Mouse (Mus musculus) Patski (cell line): ENCODE measurements around the gene Plekhm1. TPM values are rescaled to one million over a fixed set of nuclear protein-coding genes. Genes with fewer than 3 reads are reported as not detected.
A peak's percentile ranks its signal among the peaks of the same experiment; 100 is the strongest.
"Not testable (repeated sequence)": the region's sequence is repeated elsewhere in the genome, so short reads cannot be mapped to it uniquely, and the experiment has no call there.

Source experiments
- ATAC-seq: fragments of 100-300 bp; one replicate; pipeline ENCODE4 v1.8.0; 2021
- CTCF ChIA-PET: fragments of 350-600 bp; sonication (Branson Sonifier 250); formaldehyde crosslinking; loops from one replicate; lab custom pipeline; 2022; ENCODE audit warnings: inconsistent platforms; lab: Charles Lee
- POLR2A ChIA-PET: fragments of 350-600 bp; sonication (Branson Sonifier 250); formaldehyde crosslinking; loops from one replicate; lab custom pipeline; 2022; ENCODE audit warnings: antibody characterized with exemption, inconsistent platforms; lab: Charles Lee
- DNase-seq: peaks from one replicate; pipeline ENCODE4 v3.0.0-alpha.2; 2011; ENCODE audit warnings: low read depth, low spot score
- H3K27me3 ChIP-seq: fragments of 371-371 bp; one replicate; pipeline ENCODE4 v1.5.1; 2021
- CTCF ChIP-seq: fragments of 100-300 bp; IDR thresholded peaks from one replicate; pipeline ENCODE4 v1.5.1; 2021
- in situ Hi-C: fragments of 300-500 bp; cut with MboI; formaldehyde crosslinking; loops from 3 replicates; pipeline ENCODE4 v1.11.1; 2018; ENCODE audit warnings: low pct_unique_long_range_greater_than_20kb, mixed read lengths
- polyA plus RNA-seq: library from polyadenylated mRNA; unstranded; gene quantifications from one replicate; pipeline ENCODE4 v1.2.3, GENCODE M21; 2021

Plekhm1 gene
- polyA plus RNA-seq, result 33.5 TPM

DNA sequence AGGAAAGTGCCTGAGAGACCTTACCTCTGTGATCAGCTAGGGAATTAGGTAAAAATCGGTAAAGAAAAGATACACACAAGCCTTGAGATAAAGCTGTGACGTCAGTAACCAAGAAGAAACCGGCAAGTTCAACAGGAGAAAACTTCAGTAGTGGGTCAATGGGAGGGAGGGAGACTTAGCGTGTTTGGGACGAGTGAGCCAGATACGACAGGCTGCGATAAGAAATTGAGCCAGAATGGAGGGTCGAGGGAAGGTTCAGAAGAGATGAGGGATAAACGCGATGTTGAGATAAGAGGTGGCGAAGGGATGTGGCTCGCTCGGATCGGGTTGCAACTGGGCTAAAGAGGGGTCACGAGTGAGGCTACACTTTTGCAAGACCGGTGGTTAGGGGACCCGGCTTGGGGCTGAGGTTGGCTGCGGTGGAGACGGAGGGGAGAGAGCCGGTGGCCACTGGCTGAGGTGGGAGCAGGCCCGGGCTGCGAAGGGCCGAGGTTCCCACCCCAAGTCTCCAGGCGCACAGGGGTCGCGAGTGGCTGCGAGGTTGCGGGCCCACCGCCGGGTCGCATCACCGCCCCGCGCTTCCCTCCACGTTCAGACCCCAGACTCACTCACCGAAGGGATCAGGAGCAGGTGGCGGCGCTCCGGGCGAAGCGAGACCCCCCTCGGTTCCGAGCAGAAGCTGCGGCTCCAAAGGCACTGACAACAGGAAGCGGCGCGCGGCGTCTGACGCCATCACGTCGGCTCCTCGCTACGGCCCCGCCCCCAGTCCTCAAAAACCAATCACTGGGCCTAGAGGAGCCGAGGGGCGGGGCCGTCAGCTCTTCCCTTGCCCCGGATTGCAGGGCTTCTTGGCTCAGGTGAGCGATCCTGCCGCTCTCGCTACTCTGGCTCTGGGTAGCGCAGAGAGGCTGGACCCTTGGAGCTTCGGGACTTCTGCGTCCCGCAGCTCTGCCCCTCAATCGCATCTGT is at the start of gene Plekhm1:
Gene Plekhm1 (minus strand): TSS at position 707 of the 969 bp plus-strand sequence.
- in situ Hi-C loops, result loop anchor here (5.0 kb wide), 1 partner anchor 50 kb away; no protein-coding TSS in a partner anchor
- DNase-seq, result peak; percentile 56
- POLR2A ChIA-PET, result interaction anchor here (1.0 to 1.2 kb wide), 2 partner anchors 12 to 54 kb away, joined by 3 read pairs; no protein-coding TSS in a partner anchor
- no peak for TF ChIP-seq CTCF
- ATAC-seq, result peak; percentile 94
- H3K27me3 ChIP-seq, result peaks cover 2% of the 10 kb centered on the region
- CTCF ChIA-PET, result interaction anchor here (1.0 to 1.1 kb wide), 2 partner anchors 10 to 52 kb away, joined by 3 read pairs; no protein-coding TSS in a partner anchor

DNA sequence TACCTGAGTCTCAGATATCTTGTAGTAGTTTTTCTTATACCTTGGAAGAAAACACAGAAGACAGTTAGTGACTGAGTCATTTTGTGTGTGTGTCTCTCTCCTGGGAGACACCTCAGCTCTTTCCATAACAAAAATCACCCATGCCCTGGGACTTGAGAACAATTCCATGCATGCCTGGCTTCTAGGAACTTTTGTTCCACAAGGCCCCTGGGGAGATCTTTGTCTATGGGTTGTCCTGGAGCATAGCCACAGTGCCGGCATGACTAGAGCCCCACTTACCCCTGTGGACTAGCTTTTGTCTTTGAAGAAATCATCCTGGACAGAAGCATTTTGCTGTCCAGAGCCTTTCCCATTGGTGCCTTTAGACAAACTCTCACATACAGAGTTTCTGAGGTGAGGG is 38.6 kb upstream of the Plekhm1 start:
- CTCF ChIA-PET, POLR2A ChIA-PET, H3K27me3 ChIP-seq: not testable (repeated sequence)
- ATAC-seq (peak; percentile 76), DNase-seq (peak; percentile 13)
- in situ Hi-C loops, result loop anchor here (5.0 kb wide), 1 partner anchor 86 kb away; no protein-coding TSS in a partner anchor

DNA sequence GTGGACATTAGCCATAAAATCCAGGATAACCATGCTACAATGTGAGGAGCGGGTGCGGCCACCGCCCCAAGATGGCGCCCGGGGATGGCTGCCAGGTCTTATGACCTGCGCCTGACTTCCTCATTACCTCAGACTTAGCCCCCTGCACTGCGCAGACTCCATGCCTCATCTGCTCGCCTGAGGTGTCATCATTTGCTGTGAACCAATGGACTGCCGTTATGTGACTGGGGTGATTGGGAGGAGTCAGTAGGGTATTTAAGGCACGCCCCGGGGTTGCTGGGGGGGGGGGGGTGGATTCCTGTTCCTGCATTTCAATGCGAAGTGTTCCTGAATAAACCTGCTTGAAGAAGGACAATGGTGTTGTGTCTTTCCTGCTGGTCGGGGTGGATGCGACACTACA is 37.2 kb upstream of the Plekhm1 start:
- DNase-seq, H3K27me3 ChIP-seq, POLR2A ChIA-PET, CTCF ChIA-PET, ATAC-seq: not testable (repeated sequence)
- in situ Hi-C loops, result loop anchor here (5.0 kb wide), 1 partner anchor 88 kb away; no protein-coding TSS in a partner anchor

DNA sequence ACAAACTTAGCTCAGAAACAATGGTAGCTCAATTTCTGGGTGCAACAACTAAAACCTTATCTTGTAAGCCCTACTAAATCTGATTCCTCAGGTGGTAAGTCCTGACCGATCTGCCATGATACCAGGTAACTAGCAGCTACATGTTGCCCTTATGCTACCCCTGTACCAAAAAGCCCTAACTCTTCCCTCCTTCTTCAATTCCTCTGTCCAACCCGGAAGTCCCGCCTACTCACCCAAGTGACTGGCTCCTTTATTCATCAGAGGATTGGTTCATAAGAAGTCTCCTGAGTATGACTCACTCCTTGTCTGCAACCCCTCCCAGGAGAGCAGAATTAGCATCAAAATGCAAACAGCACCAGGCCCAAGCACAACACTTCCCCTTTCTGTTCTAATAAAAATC is 31.2 kb upstream of the Plekhm1 start:
- no peak for TF ChIP-seq CTCF
- ATAC-seq, result no peak
- POLR2A ChIA-PET, result no interaction called here
- DNase-seq, result no peak
- in situ Hi-C loops, result no loop called here
- H3K27me3 ChIP-seq, result no peaks in the 10 kb centered on the region
- CTCF ChIA-PET, result interaction anchor here (1.6 kb wide), 1 partner anchor 21 kb away, joined by 3 read pairs; no protein-coding TSS in a partner anchor

DNA sequence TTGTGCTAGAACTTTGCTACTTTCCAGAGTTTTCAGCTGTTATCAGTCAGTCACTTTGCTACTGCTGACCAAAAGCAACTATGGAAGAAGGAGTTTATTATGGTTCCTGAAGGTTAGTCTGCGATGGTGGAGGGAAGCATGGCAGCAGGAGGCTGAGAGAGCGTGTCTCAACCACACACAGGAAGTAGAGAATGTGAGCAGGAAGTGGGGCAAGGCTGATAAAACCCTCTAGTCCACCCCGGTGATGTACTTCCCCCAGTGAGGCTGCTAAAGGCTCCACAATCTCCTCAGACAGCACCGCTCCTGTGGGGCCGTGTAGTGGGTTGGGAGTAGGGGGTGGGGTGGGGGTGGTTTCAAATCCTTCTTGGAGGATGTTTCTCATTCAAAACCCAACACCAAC is 23.8 kb upstream of the Plekhm1 start:
- ATAC-seq (no peak), DNase-seq (no peak)
- TF ChIP-seq CTCF, result no peak
- in situ Hi-C loops, result no loop called here
- peaks cover 38% of the 10 kb centered on the region for H3K27me3 ChIP-seq
- POLR2A ChIA-PET, result no interaction called here
- CTCF ChIA-PET, result no interaction called here

DNA sequence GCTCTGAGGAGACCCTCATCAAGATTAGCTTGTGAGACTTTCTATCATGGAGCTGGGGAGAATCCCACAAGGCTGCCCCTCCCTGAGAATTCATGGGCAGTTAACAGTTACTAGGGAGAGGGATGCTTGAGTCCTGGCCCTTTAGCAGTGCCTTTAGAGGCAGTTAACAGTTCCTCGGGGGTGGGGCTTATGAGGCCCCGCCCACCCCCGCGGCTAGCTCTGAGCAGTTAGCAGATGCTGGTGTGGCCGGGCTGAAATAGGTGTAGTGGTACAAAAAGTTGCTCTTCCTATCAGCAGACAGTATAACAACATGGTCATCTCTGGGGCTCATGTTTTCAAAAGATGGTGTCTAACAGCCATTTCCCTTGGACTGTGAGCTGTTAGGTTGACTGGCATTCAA is 12.5 kb upstream of the Plekhm1 start:
- DNase-seq (no peak), ATAC-seq (no peak)
- in situ Hi-C loops, result no loop called here
- CTCF ChIA-PET, result no interaction called here
- POLR2A ChIA-PET, result no interaction called here
- peaks cover 18% of the 10 kb centered on the region for H3K27me3 ChIP-seq
- TF ChIP-seq CTCF, result no peak

DNA sequence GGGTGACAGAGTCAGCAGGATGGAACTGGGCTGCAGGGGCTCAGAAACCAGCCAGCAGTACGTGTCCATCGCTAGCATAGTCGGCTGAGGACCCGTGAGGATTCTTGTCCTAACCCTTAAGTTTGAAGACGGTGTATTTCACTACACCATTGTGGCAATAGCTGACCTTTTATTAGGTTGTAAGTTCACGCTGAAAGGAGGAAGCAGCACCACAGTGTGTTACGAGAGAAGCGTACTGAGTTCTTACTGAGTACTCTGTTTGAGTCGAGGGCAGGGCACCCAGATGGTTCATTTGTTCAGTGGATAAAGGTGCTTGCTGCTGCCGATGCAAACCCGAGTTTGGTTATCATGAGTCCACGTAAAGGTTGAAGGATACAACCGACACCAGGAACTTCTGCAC is 7.2 kb upstream of the Plekhm1 start:
- peaks cover 11% of the 10 kb centered on the region for H3K27me3 ChIP-seq
- CTCF ChIA-PET, result no interaction called here
- ATAC-seq, result no peak
- no peak for DNase-seq
- TF ChIP-seq CTCF, result no peak
- in situ Hi-C loops, result no loop called here
- POLR2A ChIA-PET, result no interaction called here

DNA sequence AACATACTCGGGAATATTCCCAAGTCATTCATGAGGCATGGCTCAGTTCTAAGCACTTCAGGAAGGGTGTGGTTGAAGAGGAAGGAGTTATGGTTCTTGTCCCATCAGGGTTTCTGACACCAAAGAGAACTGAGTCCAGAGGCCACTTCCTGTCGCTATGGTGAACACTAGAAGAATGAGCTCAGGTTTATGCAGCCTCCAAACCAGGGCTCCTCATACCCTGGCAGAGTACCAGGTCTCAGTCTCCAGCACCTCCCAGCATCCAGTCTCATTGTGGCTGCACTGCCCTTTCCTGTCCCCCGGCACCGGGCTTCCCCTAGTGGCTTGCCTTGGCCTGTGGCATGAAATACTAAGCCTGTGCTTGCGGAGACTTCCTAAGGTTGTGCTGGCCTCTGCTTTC is 6.7 kb upstream of the Plekhm1 start:
- ChIA-PET CTCF (interaction anchor here (1.2 kb wide), 1 partner anchor 10 kb away, joined by 3 read pairs; no protein-coding TSS in a partner anchor), POLR2A (no interaction called here)
- no peak for TF ChIP-seq CTCF
- ATAC-seq (no peak), DNase-seq (no peak)
- in situ Hi-C loops, result no loop called here
- H3K27me3 ChIP-seq, result peaks cover 11% of the 10 kb centered on the region

DNA sequence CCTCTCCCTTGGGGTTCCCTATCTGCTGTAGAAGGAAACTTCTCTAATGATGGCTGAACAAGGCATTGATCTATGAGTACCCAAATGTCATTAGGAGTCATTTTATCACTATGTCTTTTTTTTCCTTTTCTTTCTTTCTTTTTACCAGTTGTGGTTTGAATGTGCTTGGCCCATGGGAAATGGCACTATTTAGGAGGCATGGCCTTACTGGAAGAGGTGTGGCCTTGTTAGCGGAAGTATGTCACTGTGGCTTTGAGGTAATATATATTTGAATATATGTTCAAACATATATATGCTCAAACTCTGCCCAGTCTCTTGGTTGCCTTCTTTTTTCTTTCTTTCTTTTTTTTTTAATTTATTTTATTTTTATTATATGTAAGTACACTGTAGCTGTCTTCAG is 1.0 kb upstream of the Plekhm1 start:
- peaks cover 2% of the 10 kb centered on the region for H3K27me3 ChIP-seq
- ChIA-PET POLR2A (interaction anchor here (1.0 kb wide), 1 partner anchor 10 kb away, joined by 3 read pairs; no protein-coding TSS in a partner anchor), CTCF (no interaction called here)
- in situ Hi-C loops, result loop anchor here (5.0 kb wide), 1 partner anchor 49 kb away; no protein-coding TSS in a partner anchor
- ATAC-seq (no peak), DNase-seq (no peak)
- TF ChIP-seq CTCF, result no peak

DNA sequence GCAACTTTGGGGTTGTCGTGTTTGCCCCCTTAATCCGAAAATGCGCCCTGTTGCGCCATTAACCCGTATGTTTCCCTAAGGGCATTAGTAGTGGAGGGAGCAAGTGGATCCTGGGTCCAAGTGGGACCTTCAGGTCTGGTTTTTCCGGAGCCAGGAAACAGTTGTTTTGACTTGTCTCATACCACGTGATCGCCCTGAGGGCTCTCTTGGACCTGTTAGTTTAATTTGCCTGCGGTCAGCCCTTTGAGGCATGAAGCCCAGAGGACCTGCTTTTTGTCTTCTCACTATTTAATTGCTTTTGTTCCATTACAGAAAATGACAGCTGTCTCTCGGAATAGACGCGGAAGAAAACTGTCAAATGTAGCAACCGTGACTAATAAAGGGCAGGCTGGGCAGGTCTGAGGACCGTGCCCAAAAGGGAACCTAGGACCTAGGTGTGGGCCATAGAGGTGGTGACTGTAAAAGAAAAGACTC is 500 bp upstream of the Plekhm1 start:
- ATAC-seq, result peak; percentile 56
- ChIA-PET POLR2A (interaction anchor here (1.0 to 1.2 kb wide), 3 partner anchors 10 to 54 kb away, joined by 3 read pairs; no protein-coding TSS in a partner anchor), CTCF (interaction anchor here (1.0 to 1.1 kb wide), 2 partner anchors 11 to 51 kb away, joined by 3 read pairs; no protein-coding TSS in a partner anchor)
- no peak for TF ChIP-seq CTCF
- peaks cover 2% of the 10 kb centered on the region for H3K27me3 ChIP-seq
- DNase-seq, result peak; percentile 42
- in situ Hi-C loops, result loop anchor here (5.0 kb wide), 1 partner anchor 49 kb away; no protein-coding TSS in a partner anchor
